Mouse (Mus musculus): ENCODE measurements around the gene Cspg4. TPM values are rescaled to one million over a fixed set of nuclear protein-coding genes. Genes with fewer than 3 reads are reported as not detected.
A peak's percentile ranks its signal among the peaks of the same experiment; 100 is the strongest.

Gene Cspg4
- total and polyA plus RNA-seq, 2 experiments: 0.09 to 0.11 TPM

GRCm38 (mm10) chr9:56924651-56925027 lies 59.8 kb downstream of the Cspg4 start:
- WGBS: 3% methylated on average over 7 of the region's 7 CpGs
- Histone ChIP-seq H3K27ac (replicated peaks; ENCODE audit: insufficient read depth, low read depth, low read length) (peak overlapping the region; percentile 45), H3K79me2 (ENCODE audit: control insufficient read depth, insufficient read depth, low read length) (peaks cover 19% of the 10 kb centered on the region; the same call in 1 of the 2 replicates), H3K27me3 (ENCODE audit: control insufficient read depth, insufficient read depth, low read length) (no peaks in the 10 kb centered on the region), H3K36me3 (ENCODE audit: control insufficient read depth, insufficient read depth, low read length) (no peaks in the 10 kb centered on the region; the same call in 1 of the 2 replicates), H3K4me3 (ENCODE audit: insufficient read depth, low read depth, low read length) (peak overlapping the region; percentile 49), H3K4me1 (ENCODE audit: control insufficient read depth, insufficient read depth, low read length) (peaks cover 35% of the 10 kb centered on the region), H3K9ac (ENCODE audit: low read depth, low read length) (peak overlapping the region; percentile 47)
- TF ChIP-seq POLR2A (IDR thresholded peaks at IDR 0.05; ENCODE audit: extremely low read depth, insufficient read depth, low read length) (no peak), CTCF (IDR thresholded peaks at IDR 0.05; ENCODE audit: low read depth, low read length) (no peak)
- DNase-seq (ENCODE audit: extremely low read depth, low read depth, low spot score): peak; percentile 62

GRCm38 (mm10) chr9:56925291-56926024 lies 60.6 kb downstream of the Cspg4 start:
- Histone ChIP-seq H3K27ac (replicated peaks; ENCODE audit: insufficient read depth, low read depth, low read length) (peak overlapping the region; percentile 45), H3K9ac (ENCODE audit: low read depth, low read length) (peak overlapping the region; percentile 39), H3K4me1 (ENCODE audit: control insufficient read depth, insufficient read depth, low read length) (peaks cover 37% of the 10 kb centered on the region), H3K27me3 (ENCODE audit: control insufficient read depth, insufficient read depth, low read length) (no peaks in the 10 kb centered on the region), H3K79me2 (ENCODE audit: control insufficient read depth, insufficient read depth, low read length) (peaks cover 19% of the 10 kb centered on the region; the same call in 1 of the 2 replicates), H3K4me3 (ENCODE audit: insufficient read depth, low read depth, low read length) (peak overlapping the region; percentile 36), H3K36me3 (ENCODE audit: control insufficient read depth, insufficient read depth, low read length) (no peaks in the 10 kb centered on the region; the same call in 1 of the 2 replicates)
- TF ChIP-seq CTCF (IDR thresholded peaks at IDR 0.05; ENCODE audit: low read depth, low read length): no peak
- no peak for TF ChIP-seq POLR2A (IDR thresholded peaks at IDR 0.05; ENCODE audit: extremely low read depth, insufficient read depth, low read length)
- 75% methylated on average over 26 of the region's 26 CpGs for WGBS
- DNase-seq (ENCODE audit: extremely low read depth, low read depth, low spot score): no peak

GRCm38 (mm10) chr9:56926025-56926360 lies 61.2 kb downstream of the Cspg4 start:
- peak overlapping the region; percentile 29; the same call in 1 of the 2 replicates for H3K4me3 ChIP-seq (ENCODE audit: insufficient read depth, low read depth, low read length)
- WGBS: 90% methylated on average over 10 of the region's 10 CpGs
- peaks cover 37% of the 10 kb centered on the region for H3K4me1 ChIP-seq (ENCODE audit: control insufficient read depth, insufficient read depth, low read length)
- no peaks in the 10 kb centered on the region; the same call in 1 of the 2 replicates for H3K36me3 ChIP-seq (ENCODE audit: control insufficient read depth, insufficient read depth, low read length)
- H3K27me3 ChIP-seq (ENCODE audit: control insufficient read depth, insufficient read depth, low read length): no peaks in the 10 kb centered on the region
- peaks cover 19% of the 10 kb centered on the region; the same call in 1 of the 2 replicates for H3K79me2 ChIP-seq (ENCODE audit: control insufficient read depth, insufficient read depth, low read length)
- TF ChIP-seq POLR2A (IDR thresholded peaks at IDR 0.05; ENCODE audit: extremely low read depth, insufficient read depth, low read length) (no peak), CTCF (IDR thresholded peaks at IDR 0.05; ENCODE audit: low read depth, low read length) (no peak)
- H3K9ac ChIP-seq (ENCODE audit: low read depth, low read length): peak overlapping the region; percentile 23; the same call in 1 of the 2 replicates
- no peak for DNase-seq (ENCODE audit: extremely low read depth, low read depth, low spot score)
- H3K27ac ChIP-seq (replicated peaks; ENCODE audit: insufficient read depth, low read depth, low read length): peak overlapping the region; percentile 85; the same call in 1 of the 2 replicates

GRCm38 (mm10) chr9:56926387-56926786 lies 61.6 kb downstream of the Cspg4 start:
- Histone ChIP-seq H3K27ac (replicated peaks; ENCODE audit: insufficient read depth, low read depth, low read length) (peak overlapping the region; percentile 85), H3K27me3 (ENCODE audit: control insufficient read depth, insufficient read depth, low read length) (no peaks in the 10 kb centered on the region), H3K9ac (ENCODE audit: low read depth, low read length) (peak overlapping the region; percentile 85), H3K36me3 (ENCODE audit: control insufficient read depth, insufficient read depth, low read length) (no peaks in the 10 kb centered on the region; the same call in 1 of the 2 replicates), H3K4me1 (ENCODE audit: control insufficient read depth, insufficient read depth, low read length) (peaks cover 37% of the 10 kb centered on the region), H3K4me3 (ENCODE audit: insufficient read depth, low read depth, low read length) (peak overlapping the region; percentile 29), H3K79me2 (ENCODE audit: control insufficient read depth, insufficient read depth, low read length) (peaks cover 19% of the 10 kb centered on the region; the same call in 1 of the 2 replicates)
- no peak for TF ChIP-seq POLR2A (IDR thresholded peaks at IDR 0.05; ENCODE audit: extremely low read depth, insufficient read depth, low read length)
- TF ChIP-seq CTCF (IDR thresholded peaks at IDR 0.05; ENCODE audit: low read depth, low read length): no peak
- DNase-seq (ENCODE audit: extremely low read depth, low read depth, low spot score): no peak
- WGBS: 79% methylated on average over 10 of the region's 10 CpGs

GRCm38 (mm10) chr9:56927191-56928012 lies 62.6 kb downstream of the Cspg4 start:
- WGBS: 2% methylated on average over 35 of the region's 35 CpGs
- Histone ChIP-seq H3K36me3 (ENCODE audit: control insufficient read depth, insufficient read depth, low read length) (no peaks in the 10 kb centered on the region), H3K27me3 (ENCODE audit: control insufficient read depth, insufficient read depth, low read length) (no peaks in the 10 kb centered on the region), H3K9ac (ENCODE audit: low read depth, low read length) (peak overlapping the region; percentile 85), H3K4me3 (ENCODE audit: insufficient read depth, low read depth, low read length) (peak overlapping the region; percentile 64), H3K4me1 (ENCODE audit: control insufficient read depth, insufficient read depth, low read length) (peaks cover 37% of the 10 kb centered on the region), H3K27ac (replicated peaks; ENCODE audit: insufficient read depth, low read depth, low read length) (peak overlapping the region; percentile 85), H3K79me2 (ENCODE audit: control insufficient read depth, insufficient read depth, low read length) (peaks cover 19% of the 10 kb centered on the region; the same call in 1 of the 2 replicates)
- 0 out of 2 replicates have a peak, but pooled peaks have one; percentile 12 for TF ChIP-seq POLR2A (IDR thresholded peaks at IDR 0.05; ENCODE audit: extremely low read depth, insufficient read depth, low read length)
- TF ChIP-seq CTCF (IDR thresholded peaks at IDR 0.05; ENCODE audit: low read depth, low read length): no peak
- peak; percentile 70 for DNase-seq (ENCODE audit: extremely low read depth, low read depth, low spot score)
